Mouse (Mus musculus) kidney, adult 2 months (tissue): Measurements from ENCODE around the gene Gm10912. TPM values are rescaled to one million over a fixed set of nuclear protein-coding genes. Genes with fewer than 3 reads are reported as not detected.
"Not testable (repeated sequence)": the region's sequence is repeated elsewhere in the genome, so short reads cannot be mapped to it uniquely, and the experiment has no call there.

Experiments used
- DNase-seq: peaks from one replicate; pipeline ENCODE4 v3.0.0; 2021
- H3K27ac ChIP-seq: fragments of 200-500 bp; 2 replicates; pipeline ENCODE4 v1.5.1; 2012; ENCODE audit warnings: low read depth, low read length, control low read depth, inconsistent platforms; ENCODE audit not compliant: insufficient read depth
- H3K27me3 ChIP-seq: fragments of 200-500 bp; replicated peaks from 2 replicates; pipeline ENCODE4 v1.6.1; 2012; ENCODE audit warnings: mild to moderate bottlenecking, moderate library complexity, low read length, inconsistent platforms; ENCODE audit not compliant: control insufficient read depth, insufficient read depth
- H3K36me3 ChIP-seq: fragments of 200-500 bp; 2 replicates; pipeline ENCODE4 v1.6.1; 2012; ENCODE audit warnings: mild to moderate bottlenecking, moderate library complexity, low read length, inconsistent platforms; ENCODE audit not compliant: control insufficient read depth, insufficient read depth
- H3K4me1 ChIP-seq: fragments of 200-500 bp; 2 replicates; pipeline ENCODE4 v1.6.1; 2011; ENCODE audit warnings: low read length; ENCODE audit not compliant: control insufficient read depth, insufficient read depth
- H3K4me3 ChIP-seq: fragments of 200-500 bp; 2 replicates; pipeline ENCODE4 v1.5.1; 2011; ENCODE audit warnings: mild to moderate bottlenecking, low read depth, low read length, control low read depth; ENCODE audit not compliant: insufficient read depth
- CTCF ChIP-seq: fragments of 200-500 bp; conservative IDR thresholded peaks from 2 replicates; pipeline ENCODE4 v1.5.1; 2011; ENCODE audit warnings: low read depth, mild to moderate bottlenecking, control low read depth, low read length, moderate library complexity, mixed read lengths; ENCODE audit not compliant: insufficient read depth, insufficient read length
- POLR2A ChIP-seq: fragments of 200-500 bp; IDR thresholded peaks from one replicate; pipeline ENCODE4 v1.6.1; 2011; ENCODE audit warnings: low read depth, low read length, control low read depth
- WGBS: fragments of 180-500 bp; shearing (Covaris S2); methylation state at CpG from one replicate; pipeline ENCODE4 v1.1.7; 2018; 5-methylcytosine and 5-hydroxymethylcytosine counted together
- polyA plus RNA-seq: library from polyadenylated mRNA; depleted of rRNA; stranded (reverse); fragments of >200 nt; gene quantifications from 2 replicates; pipeline ENCODE4 v1.2.3, GENCODE M21; 2012; rRNA removed

Gene Gm10912
- polyA plus RNA-seq, 1 experiment, result 0.14 TPM

GRCm38 (mm10) chr2:104099946-104100345, 34.3 kb downstream of the Gm10912 start:
- no peak for TF ChIP-seq POLR2A
- TF ChIP-seq CTCF, result no peak

GRCm38 (mm10) chr2:104104800-104105199, 39.2 kb downstream of the Gm10912 start:
- Histone ChIP-seq H3K4me1 (no peaks in the 10 kb centered on the region), H3K36me3 (no peaks in the 10 kb centered on the region), H3K27me3 (no peaks in the 10 kb centered on the region), H3K4me3 (no peak overlapping the region), H3K27ac (no peak overlapping the region)
- TF ChIP-seq POLR2A, result no peak
- no peak for TF ChIP-seq CTCF
- DNase-seq, result no peak
- WGBS, result 84% methylated on average over 6 of the region's 6 CpGs

More at GRCm38 (mm10) chr2:104099946-104100345, 34.3 kb downstream of the Gm10912 start:
- Histone ChIP-seq H3K27me3 (no peaks in the 10 kb centered on the region), H3K36me3 (no peaks in the 10 kb centered on the region), H3K4me1 (no peaks in the 10 kb centered on the region; the same call in 1 of the 2 replicates), H3K4me3 (no peak overlapping the region), H3K27ac (no peak overlapping the region)
- WGBS, result 49% methylated on average over 1 of the region's 1 CpGs
- DNase-seq, result no peak

- not testable (repeated sequence) for DNase-seq, H3K36me3 ChIP-seq, H3K4me3 ChIP-seq, H3K27ac ChIP-seq, H3K4me1 ChIP-seq, H3K27me3 ChIP-seq
- WGBS, result 94% methylated on average over 2 of the region's 2 CpGs
Observed at GRCm38 (mm10) chr2:104109021-104109420, 43.4 kb downstream of the Gm10912 start.

GRCm38 (mm10) chr2:104109528-104109927, 43.9 kb downstream of the Gm10912 start:
- Histone ChIP-seq H3K4me3 (no peak overlapping the region), H3K27me3 (no peaks in the 10 kb centered on the region), H3K4me1 (no peaks in the 10 kb centered on the region), H3K36me3 (no peaks in the 10 kb centered on the region), H3K27ac (no peak overlapping the region)
- 89% methylated on average over 2 of the region's 2 CpGs for WGBS
- no peak for DNase-seq
- TF ChIP-seq POLR2A (no peak), CTCF (no peak)

- 82% methylated on average over 4 of the region's 4 CpGs for WGBS
- Histone ChIP-seq H3K36me3 (no peaks in the 10 kb centered on the region), H3K4me3 (no peak overlapping the region), H3K27me3 (no peaks in the 10 kb centered on the region), H3K4me1 (no peaks in the 10 kb centered on the region), H3K27ac (no peak overlapping the region)
- TF ChIP-seq CTCF, result no peak
- no peak for TF ChIP-seq POLR2A
- DNase-seq, result no peak
Observed at GRCm38 (mm10) chr2:104110031-104110430, 44.4 kb downstream of the Gm10912 start.

GRCm38 (mm10) chr2:104111170-104111797, 45.7 kb downstream of the Gm10912 start:
- WGBS, result no CpG with 5 or more reads among the region's 1 CpGs
- not testable (repeated sequence) for H3K4me1 ChIP-seq, H3K27ac ChIP-seq, H3K36me3 ChIP-seq, H3K27me3 ChIP-seq, H3K4me3 ChIP-seq, DNase-seq

- H3K4me1 ChIP-seq, H3K4me3 ChIP-seq, H3K36me3 ChIP-seq, H3K27ac ChIP-seq, H3K27me3 ChIP-seq, DNase-seq: not testable (repeated sequence)
Observed at GRCm38 (mm10) chr2:104113563-104113962, 47.9 kb downstream of the Gm10912 start.

- H3K27ac ChIP-seq, result no peak overlapping the region
- 93% methylated on average over 3 of the region's 3 CpGs for WGBS
- DNase-seq, result no peak
Observed at GRCm38 (mm10) chr2:104114898-104115297, 49.3 kb downstream of the Gm10912 start.

More at GRCm38 (mm10) chr2:104114898-104115297, 49.3 kb downstream of the Gm10912 start:
- no peaks in the 10 kb centered on the region for H3K4me1 ChIP-seq
- no peak overlapping the region for H3K4me3 ChIP-seq
- TF ChIP-seq POLR2A (no peak), CTCF (no peak)
- H3K36me3 ChIP-seq, result no peaks in the 10 kb centered on the region
- no peaks in the 10 kb centered on the region for H3K27me3 ChIP-seq

Other genes with a start within 250 kb of the Gm10912 start
- 18.5 and 20.8 TPM in 2 replicates for gene Lmo2, start 107.8 kb upstream of the Gm10912 start, polyA plus RNA-seq
- 22.3 and 25.0 TPM in 2 replicates for gene Fbxo3, start 38.1 kb upstream of the Gm10912 start, polyA plus RNA-seq
- gene 4931422A03Rik, start 37.5 kb upstream of the Gm10912 start, polyA plus RNA-seq, result not detected in 2 replicates
- not detected in 2 replicates for gene Gm10799, start 2.7 kb downstream of the Gm10912 start, polyA plus RNA-seq
- gene Cd59b, start 4.0 kb downstream of the Gm10912 start, polyA plus RNA-seq, result 18.5 and 25.0 TPM in 2 replicates
- gene Cd59a, start 30.0 kb downstream of the Gm10912 start, polyA plus RNA-seq, result 31.1 and 31.6 TPM in 2 replicates
- 0.12 and 0.19 TPM in 2 replicates for gene A930018P22Rik, start 56.9 kb downstream of the Gm10912 start, polyA plus RNA-seq